Mouse (Mus musculus) lung, adult 2 months (tissue): Measurements from ENCODE around the gene Cilp2.

Experiments
- CTCF ChIP-seq: fragments of 200-500 bp; IDR thresholded peaks from 2 replicates; pipeline ENCODE4 v1.5.1; 2011; ENCODE audit warnings: mild to moderate bottlenecking, low read length, control low read depth; ENCODE audit not compliant: insufficient read depth
- POLR2A ChIP-seq: fragments of 200-500 bp; IDR thresholded peaks from 2 replicates; pipeline ENCODE4 v1.6.1; 2011; ENCODE audit warnings: low read depth, mild to moderate bottlenecking, control low read depth, low read length, borderline replicate concordance; ENCODE audit errors: extremely low read depth

DNA sequence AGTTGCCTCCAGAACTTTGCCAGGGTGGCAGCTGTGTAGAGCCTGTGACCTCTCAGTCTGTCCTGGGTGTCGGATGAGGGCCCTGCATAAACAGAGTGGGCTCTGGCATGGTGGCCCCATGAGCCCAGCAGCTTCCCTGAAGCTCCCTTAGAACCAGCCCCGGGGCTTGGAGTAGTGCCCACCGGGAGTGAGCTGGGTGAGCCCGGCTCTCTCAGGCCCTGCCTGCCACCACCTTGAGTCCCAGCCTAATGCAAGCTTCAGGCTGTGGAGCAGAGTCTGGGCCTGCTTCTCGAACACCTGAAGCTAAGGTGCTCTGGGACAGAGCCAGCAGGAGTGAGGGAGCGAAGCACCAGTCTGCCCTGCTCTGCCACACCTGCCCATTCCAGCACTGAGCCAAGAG, 16.6 kb downstream of the Cilp2 start:
- TF ChIP-seq CTCF: no peak
- no peak for TF ChIP-seq POLR2A
